In genomic region chr17:86966040-86966439, GRCm38 (mm10) we compare ENCODE assay signal across 20 mouse cellular contexts. TPM values are rescaled to one million over a fixed set of nuclear protein-coding genes. Genes with fewer than 3 reads are reported as not detected.
"Had no signal": no experiment of that assay in that cellular context is flagged by ENCODE, and none has a peak within 500 bp of the region (broad histone marks: within the 10 kb centered on the region; RNA-seq: fewer than 3 reads in every experiment).

No protein-coding gene starts in this region.

- H3K4me2 ChIP-seq: liver, embryonic 12.5 days had no signal

- H3K9ac ChIP-seq: limb, embryonic 15.5 days; liver, embryonic 12.5 days; lung, embryonic 14.5 days had no signal

- H3K9me3 ChIP-seq: limb, embryonic 15.5 days; liver, embryonic 12.5 days; midbrain, embryonic 13.5 days; neural tube, embryonic 13.5 days had no signal

- ATAC-seq: liver, embryonic 12.5 days; midbrain, embryonic 13.5 days had no signal

- H3K27me3 ChIP-seq: limb, embryonic 15.5 days; midbrain, embryonic 13.5 days; neural tube, embryonic 13.5 days had no signal

- H3K4me3 ChIP-seq: liver, embryonic 12.5 days; midbrain, embryonic 13.5 days; neural tube, embryonic 13.5 days had no signal

- DNase-seq: kidney, postnatal 36 days; left cerebral cortex, postnatal 4 days; lung, embryonic 14.5 days; right cerebral cortex, adult 18-20 months; right cerebral cortex, postnatal 25 days; thymus, postnatal 36 days had no signal

- H3K27ac ChIP-seq: kidney, postnatal 0 days; limb, embryonic 15.5 days; liver, embryonic 12.5 days; midbrain, embryonic 13.5 days; neural tube, embryonic 13.5 days had no signal

RNA-seq across cellular contexts. Expression of gene Atp6v1e2, which starts 18.3 kb away (rescaled TPM):
- total RNA-seq: layer of hippocampus, adult 8-10 months; left cerebral cortex, adult 18-20 months; left cerebral cortex, postnatal 10 days; left cerebral cortex, postnatal 4 days; megakaryocyte-erythroid progenitor cell, adult 5-6 weeks had no signal
- polyA plus RNA-seq: kidney, postnatal 0 days; limb, embryonic 15.5 days; liver, embryonic 12.5 days; liver, embryonic 16.5 days; lung, embryonic 14.5 days; midbrain, embryonic 13.5 days; neural tube, embryonic 13.5 days; small intestine, adult 2 months; thymus, postnatal 0 days had no signal

RNA-seq across cellular contexts. Expression of gene Tmem247, which starts 48.9 kb away (rescaled TPM):
- total RNA-seq: layer of hippocampus, adult 8-10 months; layer of hippocampus, postnatal 14 days; left cerebral cortex, adult 18-20 months; left cerebral cortex, postnatal 10 days; left cerebral cortex, postnatal 4 days; megakaryocyte-erythroid progenitor cell, adult 5-6 weeks had no signal
- polyA plus RNA-seq: kidney, postnatal 0 days; limb, embryonic 15.5 days; liver, embryonic 12.5 days; liver, embryonic 16.5 days; lung, embryonic 14.5 days; midbrain, embryonic 13.5 days; neural tube, embryonic 13.5 days; small intestine, adult 2 months; stomach, embryonic 16.5 days; thymus, postnatal 0 days had no signal
